Mouse (Mus musculus): ENCODE results near the gene Birc6.

GRCm38 (mm10) chr17:74735392-74735791 lies 207.3 kb downstream of the Birc6 start:
- TF ChIP-seq CTCF (IDR thresholded peaks at IDR 0.05; ENCODE audit: insufficient read depth, low read depth, low read length): no peak
- no peak for TF ChIP-seq POLR2A (IDR thresholded peaks at IDR 0.05; ENCODE audit: insufficient read depth, low read depth, low read length)
